In the genomic region with DNA sequence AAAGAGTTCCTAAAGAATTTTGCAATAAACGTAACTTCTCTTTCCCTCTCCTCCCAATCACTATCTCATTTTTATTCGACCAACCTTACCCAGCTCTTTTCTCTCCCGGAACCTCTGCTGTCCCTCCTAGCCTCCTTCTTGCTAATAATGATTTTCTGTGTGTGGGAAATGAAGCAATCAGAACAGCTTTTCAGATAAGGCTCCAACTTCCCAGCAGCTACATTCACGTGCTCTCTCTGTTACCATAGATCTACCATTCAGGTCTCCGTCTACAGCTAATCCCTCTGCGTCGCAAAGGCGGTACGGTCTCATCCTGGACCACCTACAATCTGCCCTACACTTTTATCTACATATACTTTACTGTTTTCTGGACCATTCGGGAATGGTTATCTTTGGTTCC, we compare ENCODE assay signal across 19 mouse cellular contexts.
"Had no signal": no experiment of that assay in that cellular context is flagged by ENCODE, and none has a peak within 500 bp of the region (broad histone marks: within the 10 kb centered on the region; RNA-seq: fewer than 3 reads in every experiment).

No protein-coding gene starts in this region.

- H3K4me1 ChIP-seq: kidney, embryonic 15.5 days; liver, embryonic 13.5 days; midbrain, embryonic 15.5 days had no signal

- H3K4me3 ChIP-seq: kidney, embryonic 15.5 days; left cerebral cortex, adult 2 months; liver, embryonic 13.5 days; midbrain, embryonic 15.5 days; myocyte had no signal

- H3K36me3 ChIP-seq: kidney, embryonic 15.5 days; liver, embryonic 13.5 days; midbrain, embryonic 15.5 days had no signal

- H3K27ac ChIP-seq: kidney, embryonic 15.5 days; left cerebral cortex, adult 2 months; liver, embryonic 13.5 days; midbrain, embryonic 15.5 days; stomach, postnatal 0 days had no signal

- H3K27me3 ChIP-seq: kidney, embryonic 15.5 days; liver, embryonic 13.5 days; midbrain, embryonic 15.5 days had no signal

- H3K9ac ChIP-seq: kidney, embryonic 15.5 days; liver, embryonic 13.5 days; midbrain, embryonic 15.5 days had no signal

- H3K4me2 ChIP-seq: kidney, embryonic 15.5 days; liver, embryonic 13.5 days; midbrain, embryonic 15.5 days had no signal

- DNase-seq: kidney, adult 11 months; kidney, adult 8-10 months; kidney, postnatal 10 days; kidney, postnatal 36 days; layer of hippocampus, postnatal 36 days; liver, embryonic 13.5 days; lung, adult 2 months; lung, postnatal 14 days; lung, postnatal 4 days; right cerebral cortex, postnatal 14 days; right cerebral cortex, postnatal 4 days; thymus, adult 2 months; thymus, postnatal 14 days; thymus, postnatal 4 days had no signal

- ATAC-seq: midbrain, embryonic 15.5 days had no signal

- H3K9me3 ChIP-seq: kidney, embryonic 15.5 days; liver, embryonic 13.5 days; midbrain, embryonic 15.5 days had no signal
